Mouse (Mus musculus) 416B (cell line): ENCODE measurements around the gene Rpp25l.
"Not testable (repeated sequence)": the region's sequence is repeated elsewhere in the genome, so short reads cannot be mapped to it uniquely, and the experiment has no call there.

ENCODE experiments used
- DNase-seq: peaks from one replicate; pipeline ENCODE4 v3.0.0; 2011; ENCODE audit warnings: low read depth

Gene Rpp25l

DNA sequence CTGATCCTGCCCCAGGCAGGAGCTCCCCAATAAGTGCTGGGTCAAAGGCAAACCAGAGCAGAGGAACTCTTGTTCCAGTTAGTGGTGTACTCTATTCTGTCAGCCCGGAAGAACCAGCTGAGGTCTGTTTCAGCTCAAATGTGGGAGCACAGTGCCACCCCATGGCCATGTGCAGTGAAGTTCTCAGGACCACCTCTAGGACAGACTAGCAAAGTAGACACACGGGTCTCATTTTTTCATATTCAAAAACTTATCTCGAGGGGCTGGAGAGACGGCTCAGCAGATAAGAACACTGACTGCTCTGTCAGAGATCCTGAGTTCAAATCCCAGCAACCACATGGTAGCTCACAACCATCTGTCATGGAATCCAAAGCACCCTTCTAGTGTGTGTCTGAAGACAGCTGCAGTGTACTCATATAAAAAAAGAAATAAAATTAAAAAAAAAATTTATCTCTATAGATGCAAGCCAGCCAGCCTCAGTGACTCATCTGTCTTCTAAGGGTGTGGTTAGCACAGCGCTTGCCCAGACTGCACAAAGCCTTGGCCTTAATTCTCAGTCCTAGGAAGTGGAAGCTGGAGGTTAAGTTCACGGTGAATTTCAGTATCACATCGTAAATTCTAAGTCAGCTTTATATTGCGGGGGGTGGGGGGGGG lies 24.4 kb upstream of the Rpp25l start:
- peak; percentile 86 for DNase-seq

- DNase-seq = no peak
These were observed 17.9 kb upstream of the Rpp25l start, which contains the start of gene Arid3c for GRCm38 (mm10) chr4:41731052-41731765. Gene Arid3c, minus strand, starts transcription at chr4:41731142.

DNA sequence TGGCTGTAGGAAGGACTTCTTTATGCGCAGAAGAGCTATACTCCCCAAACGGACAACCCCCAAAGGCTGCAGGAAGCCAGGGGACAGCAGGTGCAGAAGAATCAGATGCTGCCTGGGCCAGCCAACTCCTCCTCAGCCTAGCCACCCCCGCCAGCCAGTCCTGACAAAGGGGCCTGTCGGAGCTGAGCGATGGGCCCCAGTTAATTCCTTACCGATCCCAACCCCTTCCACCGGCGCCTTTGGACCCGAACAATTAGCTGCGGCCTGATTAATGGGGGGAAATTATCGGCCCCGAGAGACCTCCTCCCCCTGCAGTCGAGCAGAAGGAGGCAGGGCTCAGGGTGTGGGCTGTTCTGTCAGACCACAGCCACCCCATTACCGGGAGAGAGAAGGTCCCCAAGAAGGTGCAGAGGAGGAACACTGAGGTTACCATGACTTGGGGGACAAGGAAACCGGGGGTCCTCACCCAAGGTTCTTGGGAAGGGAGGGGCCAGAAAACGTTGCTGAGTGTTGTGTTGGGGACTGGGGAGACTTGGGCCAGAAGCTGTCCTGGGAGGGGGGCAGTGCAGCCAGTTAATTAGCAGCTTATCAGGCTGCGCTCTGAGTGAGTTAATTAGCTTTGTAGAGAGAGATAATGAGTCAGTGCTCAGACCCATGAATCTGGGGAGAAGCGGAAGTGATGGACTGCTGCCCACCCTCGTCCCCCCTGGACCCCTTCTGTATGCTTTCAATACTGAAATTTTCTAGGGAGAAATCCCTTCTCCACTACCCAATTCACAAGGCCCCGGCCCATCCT lies 13.7 kb upstream of the Rpp25l start:
- DNase-seq = no peak

GRCm38 (mm10) chr4:41722918-41723351 lies 9.6 kb upstream of the Rpp25l start, which contains the start of gene Dctn3:
Gene Dctn3, minus strand, starts transcription at chr4:41723170.
- peak; percentile 97 for DNase-seq

DNA sequence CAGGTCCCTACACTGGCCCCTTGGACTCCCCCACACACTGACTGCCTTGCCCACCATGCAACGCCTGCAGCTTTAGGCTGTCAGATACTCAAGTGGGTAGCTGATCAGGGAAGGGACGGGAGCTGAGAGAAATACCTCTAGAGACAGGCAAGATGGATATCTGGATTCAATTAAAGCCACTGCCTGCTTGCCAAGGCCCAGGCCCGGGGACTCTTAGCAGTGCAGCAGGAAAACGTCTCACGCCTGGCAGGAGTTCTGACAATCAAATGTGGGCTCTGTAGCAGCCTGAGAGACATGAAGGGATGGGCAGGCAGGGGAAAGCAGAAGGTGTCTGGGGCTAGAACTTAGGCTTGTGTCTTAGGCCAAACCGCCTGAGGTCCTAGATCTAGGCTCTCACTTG lies 3.5 kb upstream of the Rpp25l start:
- DNase-seq = no peak

GRCm38 (mm10) chr4:41715596-41715995 lies 2.3 kb upstream of the Rpp25l start:
- DNase-seq = peak; percentile 65

GRCm38 (mm10) chr4:41715082-41715481 lies 1.7 kb upstream of the Rpp25l start:
- DNase-seq = no peak

GRCm38 (mm10) chr4:41714276-41714675 lies 942 bp upstream of the Rpp25l start:
- peak; percentile 65 for DNase-seq

DNA sequence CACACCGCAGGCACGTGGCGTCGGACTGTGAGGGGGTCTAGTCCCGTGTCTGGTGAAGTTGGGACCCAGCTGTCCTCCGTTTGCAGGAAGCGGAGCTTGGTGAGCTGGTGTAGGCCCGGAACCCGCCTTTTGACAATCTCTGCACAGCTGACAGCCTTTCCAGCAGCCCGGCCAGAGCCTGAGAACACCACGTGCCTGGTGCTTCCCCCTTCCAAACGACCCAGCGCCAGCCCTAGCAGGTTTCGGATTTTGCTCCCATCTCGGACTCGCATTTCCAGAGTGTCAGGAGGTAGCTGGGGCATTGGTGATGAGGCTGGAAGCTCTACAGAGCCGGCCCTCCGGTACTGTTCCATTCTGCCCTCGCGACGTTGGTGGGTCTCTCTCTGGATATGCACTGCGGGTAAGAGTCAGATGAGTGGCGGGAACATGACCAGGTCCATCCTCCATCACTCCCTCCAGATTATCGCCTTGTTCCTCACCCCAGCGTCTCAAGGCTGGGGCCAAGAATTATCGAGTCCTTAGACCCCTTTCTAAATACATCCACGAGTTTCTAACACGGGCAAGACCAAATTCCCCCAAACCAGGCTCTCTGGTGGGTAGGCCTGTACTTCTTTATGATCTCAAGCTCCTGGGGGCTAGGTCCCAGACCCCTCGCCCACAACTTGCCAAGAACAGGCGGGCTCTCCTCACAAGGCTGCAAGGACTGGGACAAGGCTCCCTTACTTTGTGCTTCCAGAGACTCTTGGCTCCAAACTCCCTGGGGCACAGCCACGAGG lies 725 bp downstream of the Rpp25l start:
- DNase-seq = no peak

GRCm38 (mm10) chr4:41711705-41712375 lies 1.5 kb downstream of the Rpp25l start:
- DNase-seq = no peak

DNA sequence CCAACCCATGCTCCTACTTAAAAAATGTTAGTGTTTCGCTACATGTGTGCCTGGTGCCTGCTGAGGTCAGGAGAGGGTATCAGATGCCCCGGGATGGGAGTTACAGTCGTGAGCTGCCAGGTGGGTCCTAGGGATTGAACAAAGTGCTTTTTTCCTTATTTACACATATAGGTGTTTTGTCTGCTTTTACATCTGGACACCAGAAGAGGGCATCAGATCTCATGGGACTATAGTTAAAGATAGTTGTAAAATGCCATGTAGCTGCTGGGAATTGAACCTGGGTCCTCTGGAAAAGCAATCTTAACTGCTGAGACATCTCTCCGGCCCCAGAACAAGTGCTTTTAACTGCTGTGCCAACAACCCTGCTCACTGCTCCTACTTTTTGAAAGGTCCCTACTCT lies 3.1 kb downstream of the Rpp25l start:
- DNase-seq = peak; percentile 37

GRCm38 (mm10) chr4:41708192-41708745 lies 5.1 kb downstream of the Rpp25l start:
- DNase-seq = peak; percentile 77

GRCm38 (mm10) chr4:41707011-41707535 lies 6.3 kb downstream of the Rpp25l start:
- DNase-seq = peak; percentile 58

DNA sequence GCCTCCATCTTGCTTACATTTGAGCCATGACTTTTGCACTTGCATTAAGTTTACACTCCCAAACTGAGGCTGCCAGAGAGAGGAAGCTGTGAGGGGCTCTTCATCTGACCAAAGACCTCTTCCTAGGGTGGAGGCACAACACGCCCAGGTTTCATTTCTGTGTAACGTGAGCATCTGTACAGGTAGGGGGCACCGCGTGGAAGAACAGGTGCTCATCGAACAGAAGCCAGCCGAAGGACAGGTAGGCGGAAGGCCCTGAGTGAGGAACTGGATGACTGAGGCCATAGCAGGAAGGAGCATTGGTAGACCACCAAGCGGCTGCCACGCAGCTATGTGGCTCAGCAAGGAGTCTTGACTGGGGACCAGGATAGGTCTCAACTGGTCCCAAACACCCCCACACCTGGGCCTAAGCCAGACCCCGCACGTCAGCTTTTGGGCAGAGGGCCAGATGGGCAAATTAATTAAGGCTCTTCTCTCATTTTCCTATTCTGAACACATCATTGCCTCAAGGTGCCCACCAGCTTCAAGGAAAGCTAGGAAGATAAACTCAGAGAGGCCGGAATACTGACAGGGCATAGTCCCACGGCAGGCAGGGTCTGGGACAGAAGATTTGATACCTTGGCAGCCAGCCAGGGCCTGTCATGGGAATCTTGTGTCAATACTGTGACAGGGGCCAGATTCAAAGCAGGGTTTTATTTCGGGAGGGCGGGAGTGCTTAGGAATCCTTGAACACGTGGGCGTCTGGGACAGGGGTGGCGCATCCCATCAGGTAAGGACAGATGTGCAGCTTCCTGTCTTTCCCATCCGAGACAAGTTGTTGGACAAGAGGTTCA lies 7.2 kb downstream of the Rpp25l start:
- no peak for DNase-seq

DNA sequence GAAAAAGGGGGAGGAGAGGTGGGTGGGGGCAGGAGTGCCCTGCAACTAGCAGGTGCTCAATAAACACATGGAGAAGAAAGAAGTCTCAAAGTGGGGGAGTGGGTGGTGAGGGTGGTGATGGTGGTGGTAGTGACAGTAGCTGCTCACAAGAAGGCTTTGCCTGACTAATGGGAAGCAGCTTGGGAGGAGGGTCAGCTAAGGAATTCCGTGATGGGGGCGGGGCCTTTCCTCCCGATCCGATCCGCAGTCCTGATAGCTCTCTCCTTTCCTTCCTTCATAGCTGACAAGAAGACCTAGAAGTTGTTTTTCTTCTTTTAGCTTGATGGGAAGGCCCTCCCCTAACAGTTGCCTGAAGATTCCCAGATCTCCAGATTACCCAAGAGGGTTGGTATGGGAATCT lies 8.7 kb downstream of the Rpp25l start:
- DNase-seq = no peak

DNA sequence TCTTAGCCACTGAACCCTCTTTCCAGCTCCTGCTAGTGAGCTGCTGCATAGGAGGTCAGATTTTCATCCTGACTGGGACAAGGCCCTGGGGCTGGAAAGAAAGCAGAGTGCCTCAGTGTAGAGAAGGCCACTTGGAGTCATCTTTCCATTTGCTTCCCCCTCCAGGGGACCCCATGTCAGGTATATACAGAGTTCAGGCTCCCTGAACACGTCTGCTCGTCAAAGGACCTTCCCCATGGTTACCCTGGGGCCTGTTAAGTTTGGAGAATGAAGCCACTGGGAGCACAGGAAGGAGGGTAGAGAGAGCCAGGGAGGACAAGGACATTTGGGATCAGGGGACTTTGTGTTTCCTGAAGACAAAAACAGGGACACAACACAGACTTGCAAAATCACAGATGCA lies 11.1 kb downstream of the Rpp25l start:
- not testable (repeated sequence) for DNase-seq

DNA sequence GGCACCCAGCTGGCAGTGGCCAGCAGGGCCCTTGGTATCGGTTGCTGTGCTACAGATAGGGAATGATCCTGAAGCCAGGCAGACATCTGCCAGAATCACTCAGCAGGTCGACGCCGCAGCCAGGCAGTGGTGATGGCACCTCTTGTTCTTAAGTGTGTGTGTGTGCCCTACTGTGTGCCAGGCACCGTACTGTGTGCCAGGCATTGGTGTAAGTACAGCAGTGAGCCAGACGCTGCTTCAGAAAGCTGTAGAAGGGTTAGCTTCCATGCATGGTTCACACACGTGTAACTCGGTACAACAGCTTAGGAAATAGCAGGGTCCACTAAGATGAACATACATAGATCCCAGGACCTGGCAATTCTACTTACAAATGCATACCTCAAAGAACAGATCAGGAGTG lies 13.1 kb downstream of the Rpp25l start:
- not testable (repeated sequence) for DNase-seq

GRCm38 (mm10) chr4:41699783-41700182 lies 13.6 kb downstream of the Rpp25l start, which contains the start of gene Il11ra1:
Gene Il11ra1, plus strand, starts transcription at chr4:41699989.
- not testable (repeated sequence) for DNase-seq

- DNase-seq = not testable (repeated sequence)
These were observed 14.8 kb downstream of the Rpp25l start for GRCm38 (mm10) chr4:41698421-41699016.
